Mouse (Mus musculus): ENCODE data around the gene Tldc1. TPM values are rescaled to one million over a fixed set of nuclear protein-coding genes. Genes with fewer than 3 reads are reported as not detected.

Gene Tldc1
- polyA plus RNA-seq (2012; rRNA removed; ENCODE audit: low replicate concordance), result 6.0 and 15.2 TPM in 2 replicates

GRCm38 (mm10) chr8:119778263-119778662 lies at the start of gene Tldc1:
TSS of gene Tldc1 (minus strand) at chr8:119778416.

Other genes starting within 250 kb of the Tldc1 start
- 79.2 and 153 TPM in 2 replicates for gene Mbtps1, start 219.7 kb downstream of the Tldc1 start, polyA plus RNA-seq (2012; rRNA removed; ENCODE audit: low replicate concordance)
- gene Hsdl1, start 203.2 kb downstream of the Tldc1 start, polyA plus RNA-seq (2012; rRNA removed; ENCODE audit: low replicate concordance), result 21.0 and 27.6 TPM in 2 replicates
- gene Dnaaf1, start 203.2 kb downstream of the Tldc1 start, polyA plus RNA-seq (2012; rRNA removed; ENCODE audit: low replicate concordance), result 0.08 TPM in 1 of 2 replicates, not detected in the other
- 12.3 and 27.2 TPM in 2 replicates for gene Taf1c, start 173.2 kb downstream of the Tldc1 start, polyA plus RNA-seq (2012; rRNA removed; ENCODE audit: low replicate concordance)
- gene Adad2, start 165.7 kb downstream of the Tldc1 start, polyA plus RNA-seq (2012; rRNA removed; ENCODE audit: low replicate concordance), result not detected in 2 replicates
- gene Kcng4, start 142.7 kb downstream of the Tldc1 start, polyA plus RNA-seq (2012; rRNA removed; ENCODE audit: low replicate concordance), result 0.79 and 6.6 TPM in 2 replicates
- gene Wfdc1, start 112.1 kb downstream of the Tldc1 start, polyA plus RNA-seq (2012; rRNA removed; ENCODE audit: low replicate concordance), result 9.6 and 226 TPM in 2 replicates
- 0.04 and 1.2 TPM in 2 replicates for gene Atp2c2, start 78.4 kb downstream of the Tldc1 start, polyA plus RNA-seq (2012; rRNA removed; ENCODE audit: low replicate concordance)
- gene Cotl1, start 62.1 kb upstream of the Tldc1 start, polyA plus RNA-seq (2012; rRNA removed; ENCODE audit: low replicate concordance), result 93.9 and 199 TPM in 2 replicates
- gene Klhl36, start 83.8 kb upstream of the Tldc1 start, polyA plus RNA-seq (2012; rRNA removed; ENCODE audit: low replicate concordance), result 16.4 and 30.1 TPM in 2 replicates
- gene Usp10, start 131.9 kb upstream of the Tldc1 start, polyA plus RNA-seq (2012; rRNA removed; ENCODE audit: low replicate concordance), result 57.2 and 139 TPM in 2 replicates
- 85.6 and 143 TPM in 2 replicates for gene Gm20388, start 132.4 kb upstream of the Tldc1 start, polyA plus RNA-seq (2012; rRNA removed; ENCODE audit: low replicate concordance)
- 19.3 and 50.6 TPM in 2 replicates for gene Crispld2, start 214.0 kb upstream of the Tldc1 start, polyA plus RNA-seq (2012; rRNA removed; ENCODE audit: low replicate concordance)